Mouse (Mus musculus): ENCODE measurements around the gene Helt. TPM values are rescaled to one million over a fixed set of nuclear protein-coding genes. Genes with fewer than 3 reads are reported as not detected.

The Helt gene
- 1 to 10 TPM; 1.5 to 3.4 TPM for total RNA-seq (2021)
- long read RNA-seq, experiment 1, partial matches to known transcripts, result 0 of 1 reads
- long read RNA-seq, experiment 1, other reads (novel, unspliced or antisense), result 1 of 1 reads
- long read RNA-seq, experiment 2, partial matches to known transcripts, result 0 of 1 reads
- long read RNA-seq, experiment 2, other reads (novel, unspliced or antisense), result 0 of 1 reads

DNA sequence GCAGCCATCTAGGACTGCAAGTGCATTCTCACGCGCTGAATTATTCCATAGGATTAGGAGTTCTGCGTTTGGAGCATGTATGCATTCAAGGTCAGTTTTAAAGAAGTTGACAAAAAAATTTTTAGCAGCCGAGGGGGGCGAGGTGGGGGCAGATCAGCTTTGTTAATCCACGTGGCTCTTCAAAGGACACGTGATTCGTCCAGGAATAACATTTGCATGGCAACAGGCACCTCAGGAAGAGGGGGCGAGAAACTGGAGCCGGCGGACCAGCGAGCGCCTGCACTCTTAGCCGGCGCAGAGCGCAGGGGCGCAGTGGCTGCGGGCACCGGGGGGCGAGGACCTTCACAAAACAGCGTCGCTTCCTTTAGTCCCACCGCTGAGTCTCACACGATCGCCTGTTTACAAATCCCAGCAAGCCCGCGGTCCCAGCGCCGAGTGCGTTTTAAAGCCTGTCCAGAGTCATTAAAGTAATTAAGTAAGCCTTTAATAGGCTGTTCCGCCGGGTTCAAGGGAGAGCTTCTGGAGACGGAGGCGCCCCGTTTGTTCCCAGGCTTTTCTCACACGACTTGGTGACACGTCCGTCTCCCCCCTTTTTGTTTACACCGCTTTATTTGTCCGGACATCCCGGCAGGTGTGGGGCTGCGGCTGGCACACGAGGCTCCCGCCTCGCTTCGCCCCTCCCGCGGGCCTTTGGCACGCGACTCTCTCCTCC is at the start of gene Helt:
Gene Helt, minus strand, starts transcription at position 491 of the 712 bp plus-strand sequence.
- peak; percentile 11 to 13 for DNase-seq

GRCm38 (mm10) chr8:46342272-46342671 is 47.8 kb upstream of the Helt start:
- peak; percentile 8 to 21 for DNase-seq

DNA sequence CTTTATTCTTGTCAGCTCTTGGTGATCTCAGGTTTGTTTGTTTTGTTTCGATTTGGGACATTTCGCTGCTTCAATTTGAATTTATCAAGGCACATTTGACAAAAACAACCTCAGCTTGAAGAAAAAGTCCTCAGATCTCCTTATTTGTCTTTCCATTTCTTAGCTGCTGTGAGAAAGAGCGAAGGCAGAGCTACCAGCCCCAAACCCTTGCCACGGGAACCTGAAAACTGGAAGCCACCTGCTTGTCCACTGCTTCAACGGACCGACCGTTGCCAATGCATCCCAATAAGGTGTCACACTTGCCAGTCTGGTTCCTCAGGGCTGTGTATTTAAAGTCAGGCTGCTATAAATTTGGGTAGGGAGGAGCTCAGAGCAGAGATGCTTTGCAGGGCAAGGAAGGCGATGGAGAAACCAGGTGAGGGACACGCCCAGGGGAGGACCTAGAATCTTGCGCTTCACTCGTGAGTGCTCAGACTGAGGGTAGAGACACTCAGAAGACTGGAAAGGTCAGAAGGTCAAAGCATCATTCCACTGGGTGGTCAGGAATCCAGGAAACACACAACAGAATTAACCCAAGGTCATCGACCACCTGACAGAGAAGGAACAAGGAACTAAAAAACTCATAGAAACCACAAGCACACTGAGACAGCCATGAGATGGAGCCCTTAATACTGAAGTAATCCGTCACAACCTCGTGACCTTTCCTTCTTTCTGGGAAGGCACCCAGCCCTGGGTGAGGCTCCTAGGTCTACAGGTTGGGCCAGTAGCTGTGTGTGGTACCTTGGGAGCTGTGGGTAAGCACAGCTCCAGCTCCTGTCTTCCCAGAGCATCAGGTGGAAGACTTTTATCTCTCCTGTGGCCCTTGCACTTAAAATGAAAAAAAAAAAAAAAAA is 46.2 kb upstream of the Helt start:
- DNase-seq, result no peak

DNA sequence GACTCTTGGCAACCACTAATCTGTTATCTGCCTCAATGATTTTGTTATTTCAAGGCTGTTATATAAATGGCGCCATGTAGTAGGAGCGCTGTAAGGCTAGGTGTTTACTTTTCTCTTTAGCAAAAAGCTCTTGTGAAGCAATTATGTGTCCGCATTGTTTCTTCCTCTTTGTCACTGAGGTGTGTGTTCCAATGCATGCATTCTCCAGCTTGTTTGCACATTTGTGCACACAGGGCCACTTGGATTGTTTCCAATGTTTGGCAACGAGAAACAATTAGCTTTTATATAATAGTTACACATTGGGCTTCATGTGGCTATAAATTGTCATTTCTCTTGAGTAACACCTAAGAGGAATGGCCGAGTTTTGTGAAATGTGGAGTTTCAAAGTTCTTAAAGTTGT is 44.8 kb upstream of the Helt start:
- DNase-seq, result no peak

DNA sequence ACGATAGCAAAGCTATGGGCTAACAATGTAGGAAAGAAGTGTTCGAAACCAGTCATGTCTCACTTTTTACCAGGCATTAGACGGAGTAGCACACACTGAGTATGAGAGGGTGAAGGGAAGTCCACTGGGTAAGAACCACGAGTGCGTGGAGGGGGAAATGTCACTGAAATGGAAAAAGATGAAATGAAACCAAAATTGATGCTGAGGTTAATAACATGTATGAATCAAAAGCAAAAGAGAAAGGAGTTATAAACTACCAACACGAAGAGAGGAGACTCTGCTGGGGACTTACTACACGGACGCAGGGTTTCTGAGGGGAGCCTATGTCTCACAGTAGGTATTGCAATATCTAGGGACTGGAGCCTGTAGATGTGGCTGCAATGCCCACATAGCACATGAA is 41.9 kb upstream of the Helt start:
- DNase-seq, result peak in 1 of 2 experiments; percentile 7

GRCm38 (mm10) chr8:46332389-46333061 is 38.1 kb upstream of the Helt start:
- DNase-seq, result peak in 1 of 2 experiments; percentile 22

DNA sequence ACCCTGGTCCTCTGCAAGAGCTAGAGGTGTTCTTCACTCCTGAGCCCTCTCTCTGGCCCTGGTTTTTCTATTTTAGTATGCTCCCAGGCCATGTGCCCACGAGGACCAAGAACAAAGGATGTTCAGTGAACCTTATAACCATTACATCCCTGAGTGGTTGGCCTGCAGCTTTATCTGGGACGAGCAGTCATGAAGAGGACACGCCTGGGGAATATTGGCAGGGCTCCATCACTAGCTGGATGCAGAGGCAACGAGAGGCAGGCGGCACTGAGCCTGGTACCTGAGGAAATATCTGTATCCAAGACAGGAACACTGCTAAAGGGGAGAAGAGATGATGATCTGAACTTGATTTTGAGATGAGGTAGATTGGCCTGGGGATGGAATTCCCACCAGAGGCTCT is 37.3 kb upstream of the Helt start:
- DNase-seq, result peak in 1 of 2 experiments; percentile 9

GRCm38 (mm10) chr8:46329396-46329795 is 34.9 kb upstream of the Helt start:
- DNase-seq, result no peak

GRCm38 (mm10) chr8:46327284-46327683 is 32.8 kb upstream of the Helt start:
- DNase-seq, result no peak

DNA sequence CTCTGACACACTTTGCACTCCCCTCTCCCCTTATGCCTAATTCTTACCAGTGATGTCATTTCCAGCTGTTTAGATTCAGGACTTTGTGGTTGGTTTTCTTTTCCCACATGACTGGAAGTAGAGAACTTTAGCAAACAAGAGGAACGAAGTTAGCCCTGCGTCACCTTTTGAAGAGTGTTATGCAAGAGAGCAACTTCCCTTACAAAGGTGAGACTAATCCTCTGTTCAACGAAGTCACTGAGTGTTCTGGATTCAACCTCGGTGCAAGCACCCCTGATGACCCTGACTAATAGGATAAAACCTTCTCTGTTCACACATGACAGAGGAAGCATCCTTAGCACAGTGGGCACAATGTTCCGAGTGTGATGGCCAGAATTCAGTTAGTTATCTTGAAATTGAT is 32.2 kb upstream of the Helt start:
- no peak for DNase-seq

- no peak for DNase-seq
Measured at GRCm38 (mm10) chr8:46324676-46325075, 30.2 kb upstream of the Helt start.

DNA sequence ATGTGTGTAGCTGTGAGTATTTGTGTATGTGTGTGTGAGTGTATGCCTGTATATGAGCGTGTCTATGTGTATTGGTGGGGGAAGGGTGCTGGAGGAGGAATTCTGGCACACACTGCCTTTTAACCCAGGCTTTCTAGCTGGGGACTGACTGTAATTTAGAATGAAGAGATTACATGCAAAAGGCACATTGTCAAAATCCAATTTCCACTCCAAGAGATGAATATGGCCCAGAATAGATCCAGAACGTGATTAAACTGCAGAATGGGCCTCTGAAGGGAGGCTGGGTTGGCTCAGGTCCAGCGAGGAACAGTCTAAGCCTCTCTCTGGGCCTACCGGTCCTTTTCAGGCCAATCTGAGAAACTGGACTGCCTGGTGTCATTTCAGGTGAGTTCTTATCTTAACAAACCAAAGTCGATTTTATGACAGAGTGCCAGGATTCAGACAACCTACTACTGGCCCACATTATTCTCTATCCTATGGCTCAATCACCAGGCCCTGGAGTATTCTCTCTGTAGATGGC is 29.3 kb upstream of the Helt start:
- no peak for DNase-seq

DNA sequence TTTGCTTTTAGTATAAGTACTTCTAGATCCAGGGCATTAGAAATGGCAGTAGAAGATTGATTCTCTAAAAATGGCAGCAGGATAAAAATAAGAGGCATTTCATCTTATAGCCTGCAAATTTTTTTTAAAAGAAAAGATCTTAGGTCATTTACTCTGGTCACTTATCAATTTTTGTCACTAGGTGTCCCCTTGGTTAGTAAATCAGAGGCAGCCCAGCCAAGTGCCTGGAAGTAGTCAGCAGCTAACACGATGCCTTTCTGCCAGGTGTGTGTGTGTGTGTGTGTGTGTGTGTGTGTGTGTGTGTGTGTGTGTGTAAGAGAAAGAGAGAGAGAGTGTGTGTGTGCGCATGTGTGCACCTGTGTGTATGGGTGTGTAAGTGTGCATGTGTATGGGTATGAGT is 28.4 kb upstream of the Helt start:
- peak in 1 of 2 experiments; percentile 13 for DNase-seq

GRCm38 (mm10) chr8:46322421-46322820 is 27.9 kb upstream of the Helt start:
- DNase-seq, result no peak

DNA sequence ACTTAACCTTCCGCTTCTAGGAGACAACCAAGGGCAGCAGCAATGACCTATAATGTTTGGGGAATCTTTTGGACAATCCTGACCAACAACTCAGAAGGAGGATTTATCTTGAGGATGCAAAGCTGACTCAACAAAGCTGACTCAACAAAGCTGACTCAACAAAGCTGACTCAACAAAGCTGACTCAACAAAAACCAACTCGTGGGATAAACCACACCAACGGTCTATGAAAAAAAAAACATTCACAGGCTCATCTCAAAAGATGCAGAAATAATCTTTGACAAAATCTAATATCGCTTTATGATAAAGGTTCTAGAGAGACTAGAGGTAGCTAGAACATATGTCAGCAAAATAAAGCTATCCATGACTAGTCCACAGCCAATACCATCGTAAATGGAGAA is 24.3 kb upstream of the Helt start:
- DNase-seq, result no peak

GRCm38 (mm10) chr8:46317161-46317560 is 22.7 kb upstream of the Helt start:
- DNase-seq, result no peak

- no peak for DNase-seq
Measured at GRCm38 (mm10) chr8:46313798-46314197, 19.3 kb upstream of the Helt start.

- peak; percentile 75 to 91 for DNase-seq
Measured at GRCm38 (mm10) chr8:46311159-46311558, 16.7 kb upstream of the Helt start.

GRCm38 (mm10) chr8:46308189-46308588 is 13.7 kb upstream of the Helt start:
- no peak for DNase-seq

- peak; percentile 26 to 78 for DNase-seq
Measured at GRCm38 (mm10) chr8:46305733-46306349, 11.4 kb upstream of the Helt start.

GRCm38 (mm10) chr8:46302121-46302520 is 7.7 kb upstream of the Helt start:
- no peak for DNase-seq

- DNase-seq, result no peak
Measured at GRCm38 (mm10) chr8:46298847-46299246, 4.4 kb upstream of the Helt start.
